Mouse (Mus musculus): ENCODE data around the gene Utp11. TPM values are rescaled to one million over a fixed set of nuclear protein-coding genes. Genes with fewer than 3 reads are reported as not detected.
A peak's percentile ranks its signal among the peaks of the same experiment; 100 is the strongest.

Utp11 gene
- polyA plus RNA-seq, 1 experiment from 2014 or later = 38.8 TPM

DNA sequence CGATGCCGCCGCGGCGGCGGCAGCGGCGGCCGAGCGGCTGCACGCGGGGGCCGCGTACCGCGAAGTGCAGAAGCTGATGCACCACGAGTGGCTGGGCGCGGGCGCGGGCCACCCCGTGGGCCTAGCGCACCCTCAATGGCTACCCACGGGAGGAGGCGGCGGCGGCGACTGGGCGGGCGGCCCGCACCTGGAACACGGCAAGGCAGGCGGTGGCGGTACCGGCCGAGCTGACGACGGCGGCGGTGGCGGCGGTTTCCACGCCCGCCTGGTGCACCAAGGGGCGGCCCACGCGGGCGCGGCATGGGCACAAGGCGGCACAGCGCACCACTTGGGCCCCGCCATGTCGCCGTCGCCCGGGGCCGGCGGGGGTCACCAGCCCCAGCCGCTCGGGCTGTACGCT is 35.6 kb downstream of the Utp11 start:
- Histone ChIP-seq H3K36me3 (ENCODE audit: control insufficient read depth, insufficient read depth, low read length) (no peaks in the 10 kb centered on the region), H3K9me3 (ENCODE audit: control insufficient read depth, low read length) (no peaks in the 10 kb centered on the region), H3K27ac (replicated peaks in 1 of 2; ENCODE audit: control insufficient read depth in 1 of 2, insufficient read depth in 1 of 2, low read depth in 2 of 2, low read length in 2 of 2) (no peak overlapping the region), H3K27me3 (ENCODE audit: control insufficient read depth, insufficient read depth, low read length) (peaks cover 88% of the 10 kb centered on the region), H3K4me2 (ENCODE audit: low read length) (peak overlapping the region; percentile 93), H3K9ac (ENCODE audit: low read length) (peak overlapping the region; percentile 2; the same call in 1 of the 2 replicates), H3K4me1 (ENCODE audit: control insufficient read depth in 2 of 2, insufficient read depth in 2 of 2, low read length in 2 of 2) (peaks cover 11 to 35% of the 10 kb centered on the region in 2 experiments), H3K4me3 (ENCODE audit: control insufficient read depth in 1 of 2, insufficient read depth in 1 of 2, low read depth in 1 of 2, low read length in 2 of 2) (peak overlapping the region; percentile 60 to 65)
- no peak for ATAC-seq (ENCODE audit: insufficient number of reproducible peaks, insufficient read depth, low FRiP score, low read depth)
- WGBS = under 1% methylated on average over 51 of the region's 61 CpGs

DNA sequence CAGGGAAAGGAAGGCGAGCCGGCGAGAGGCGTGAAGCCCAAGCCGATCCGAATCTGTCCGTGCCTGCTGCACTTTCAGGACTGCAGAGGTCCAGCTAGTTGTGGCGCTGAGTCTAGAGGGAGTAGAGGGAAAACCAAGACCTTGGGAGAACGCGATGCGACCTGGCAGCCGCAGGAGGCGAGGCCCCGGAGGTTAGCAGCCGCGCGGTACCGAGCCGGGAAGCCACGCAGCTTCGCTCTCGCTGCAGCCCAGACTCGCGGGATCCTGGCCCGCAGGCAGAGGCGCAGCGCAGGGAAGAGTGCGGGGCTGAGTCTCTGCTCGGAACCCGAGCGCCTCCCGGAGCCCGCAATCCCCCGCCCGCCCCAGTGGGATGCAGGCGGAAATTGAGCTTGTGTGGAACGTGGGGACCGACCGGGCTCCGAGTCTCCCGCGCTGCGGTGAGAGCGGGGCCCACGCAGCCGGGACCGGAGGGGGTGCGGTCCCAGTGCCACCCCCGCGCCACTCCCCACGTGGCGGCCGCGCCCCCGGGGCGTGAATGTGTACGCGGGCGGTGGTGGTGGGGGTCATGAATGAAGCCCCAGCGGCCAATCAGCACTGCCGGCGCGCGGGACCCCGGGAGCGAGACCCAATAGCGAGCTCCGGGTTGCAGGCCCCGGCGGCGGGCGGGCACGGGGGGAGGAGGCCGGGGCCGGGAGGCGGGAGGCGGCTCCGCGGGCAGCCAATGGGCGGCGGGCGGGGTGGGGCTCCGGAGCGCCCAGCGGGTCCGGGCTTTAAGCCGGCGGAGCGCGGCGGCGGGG is 36.3 kb downstream of the Utp11 start:
- H3K4me2 ChIP-seq (ENCODE audit: low read length) = peak overlapping the region; percentile 93
- H3K9ac ChIP-seq (ENCODE audit: low read length) = peak overlapping the region; percentile 63
- peaks cover 16 to 43% of the 10 kb centered on the region in 2 experiments for H3K4me1 ChIP-seq (ENCODE audit: control insufficient read depth in 2 of 2, insufficient read depth in 2 of 2, low read length in 2 of 2)
- no peaks in the 10 kb centered on the region for H3K9me3 ChIP-seq (ENCODE audit: control insufficient read depth, low read length)
- H3K36me3 ChIP-seq (ENCODE audit: control insufficient read depth, insufficient read depth, low read length) = no peaks in the 10 kb centered on the region
- peaks cover 80% of the 10 kb centered on the region for H3K27me3 ChIP-seq (ENCODE audit: control insufficient read depth, insufficient read depth, low read length)
- H3K4me3 ChIP-seq (ENCODE audit: control insufficient read depth in 1 of 2, insufficient read depth in 1 of 2, low read depth in 1 of 2, low read length in 2 of 2) = peak overlapping the region; percentile 60 to 65
- under 1% methylated on average over 73 of the region's 92 CpGs for WGBS
- no peak overlapping the region for H3K27ac ChIP-seq (replicated peaks in 1 of 2; ENCODE audit: control insufficient read depth in 1 of 2, insufficient read depth in 1 of 2, low read depth in 2 of 2, low read length in 2 of 2)
- ATAC-seq (ENCODE audit: insufficient number of reproducible peaks, insufficient read depth, low FRiP score, low read depth) = peak; percentile 81

DNA sequence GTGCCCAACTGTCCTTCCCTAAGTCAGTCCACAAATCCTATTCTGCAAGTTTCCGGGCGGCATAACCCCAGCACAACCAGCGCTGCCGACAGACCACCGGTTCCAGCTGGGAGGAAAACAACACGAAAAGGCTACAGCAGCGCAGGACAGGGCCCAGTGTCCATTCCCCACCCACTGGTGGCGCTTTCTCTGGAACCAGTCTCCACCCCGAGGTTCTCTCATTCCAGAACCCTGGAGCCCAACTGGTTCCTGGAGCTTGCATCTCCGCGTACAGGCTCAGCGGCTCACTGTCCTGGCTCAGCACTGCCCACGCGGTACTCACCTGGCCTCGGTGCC is 36.9 kb downstream of the Utp11 start, which contains the start of gene Pou3f1:
Pou3f1 (plus strand) TSS at position 290 of the 336 bp plus-strand sequence.
- peak within 1 kb of the TSS; percentile 63 for H3K9ac ChIP-seq (ENCODE audit: low read length)
- peak within 1 kb of the TSS; percentile 93 for H3K4me2 ChIP-seq (ENCODE audit: low read length)
- WGBS = 1% methylated on average over 15 of the region's 15 CpGs
- no peaks in the 10 kb centered on the region for H3K9me3 ChIP-seq (ENCODE audit: control insufficient read depth, low read length)
- H3K4me1 ChIP-seq (ENCODE audit: control insufficient read depth in 2 of 2, insufficient read depth in 2 of 2, low read length in 2 of 2) = peaks cover 17 to 43% of the 10 kb centered on the region in 2 experiments
- H3K27me3 ChIP-seq (ENCODE audit: control insufficient read depth, insufficient read depth, low read length) = peaks cover 75% of the 10 kb centered on the region
- H3K36me3 ChIP-seq (ENCODE audit: control insufficient read depth, insufficient read depth, low read length) = no peaks in the 10 kb centered on the region
- H3K4me3 ChIP-seq (ENCODE audit: control insufficient read depth in 1 of 2, insufficient read depth in 1 of 2, low read depth in 1 of 2, low read length in 2 of 2) = peak within 1 kb of the TSS; percentile 60 to 65
- no peak within 1 kb of the TSS for H3K27ac ChIP-seq (replicated peaks in 1 of 2; ENCODE audit: control insufficient read depth in 1 of 2, insufficient read depth in 1 of 2, low read depth in 2 of 2, low read length in 2 of 2)
- ATAC-seq (ENCODE audit: insufficient number of reproducible peaks, insufficient read depth, low FRiP score, low read depth) = no peak

DNA sequence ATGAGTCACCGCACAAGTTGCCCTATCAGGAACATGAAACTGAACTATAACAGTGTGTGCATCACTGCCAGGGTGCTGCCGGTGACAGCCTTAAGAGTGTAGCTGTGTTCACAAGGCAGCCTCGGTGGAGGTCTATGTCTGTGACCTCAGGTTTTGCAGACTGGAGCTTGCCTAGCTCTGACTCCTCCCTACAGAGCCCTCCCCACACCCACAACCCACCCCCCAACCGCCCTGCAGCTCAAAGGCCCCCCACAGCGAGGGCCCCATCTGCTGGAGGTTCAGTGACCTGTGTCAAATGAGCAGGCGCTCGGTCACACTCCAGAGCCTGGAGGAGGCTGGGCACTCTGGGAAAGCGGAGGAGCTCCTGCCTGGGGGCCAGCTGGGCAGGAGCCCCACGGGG is 40.5 kb downstream of the Utp11 start:
- Histone ChIP-seq H3K4me2 (ENCODE audit: low read length) (peak overlapping the region; percentile 40), H3K36me3 (ENCODE audit: control insufficient read depth, insufficient read depth, low read length) (no peaks in the 10 kb centered on the region), H3K9me3 (ENCODE audit: control insufficient read depth, low read length) (no peaks in the 10 kb centered on the region), H3K4me1 (ENCODE audit: control insufficient read depth in 2 of 2, insufficient read depth in 2 of 2, low read length in 2 of 2) (peaks cover 17 to 25% of the 10 kb centered on the region in 2 experiments), H3K27ac (replicated peaks in 1 of 2; ENCODE audit: control insufficient read depth in 1 of 2, insufficient read depth in 1 of 2, low read depth in 2 of 2, low read length in 2 of 2) (peak overlapping the region; percentile 55 to 73; a peak in 3 of 4 replicates), H3K9ac (ENCODE audit: low read length) (no peak overlapping the region), H3K27me3 (ENCODE audit: control insufficient read depth, insufficient read depth, low read length) (peaks cover 41% of the 10 kb centered on the region), H3K4me3 (ENCODE audit: control insufficient read depth in 1 of 2, insufficient read depth in 1 of 2, low read depth in 1 of 2, low read length in 2 of 2) (no peak overlapping the region)
- 7% methylated on average over 9 of the region's 9 CpGs for WGBS
- ATAC-seq (ENCODE audit: insufficient number of reproducible peaks, insufficient read depth, low FRiP score, low read depth) = peak; percentile 82

DNA sequence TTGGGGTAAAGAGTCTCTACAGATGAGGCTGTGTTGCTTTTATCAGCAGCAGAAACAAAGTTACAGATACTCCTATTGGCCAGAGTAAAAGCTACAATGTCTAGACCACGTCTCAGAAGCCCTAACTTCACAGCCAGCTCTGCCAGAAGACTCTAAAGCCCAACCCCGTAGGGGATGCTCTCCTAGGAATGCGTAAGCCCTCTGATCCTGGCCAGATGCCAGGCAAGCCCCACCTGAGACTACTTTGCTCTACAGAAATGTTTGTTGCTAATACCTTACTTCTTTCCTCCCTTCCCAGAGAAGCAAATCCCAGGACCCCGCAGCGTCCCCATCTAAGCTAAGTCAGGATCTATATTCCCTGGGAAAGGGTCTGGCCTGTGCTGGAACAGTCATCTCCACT is 45.5 kb downstream of the Utp11 start:
- Histone ChIP-seq H3K27ac (replicated peaks in 1 of 2; ENCODE audit: control insufficient read depth in 1 of 2, insufficient read depth in 1 of 2, low read depth in 2 of 2, low read length in 2 of 2) (no peak overlapping the region), H3K27me3 (ENCODE audit: control insufficient read depth, insufficient read depth, low read length) (no peaks in the 10 kb centered on the region), H3K9ac (ENCODE audit: low read length) (no peak overlapping the region), H3K4me3 (ENCODE audit: control insufficient read depth in 1 of 2, insufficient read depth in 1 of 2, low read depth in 1 of 2, low read length in 2 of 2) (no peak overlapping the region), H3K36me3 (ENCODE audit: control insufficient read depth, insufficient read depth, low read length) (no peaks in the 10 kb centered on the region), H3K4me2 (ENCODE audit: low read length) (no peak overlapping the region), H3K9me3 (ENCODE audit: control insufficient read depth, low read length) (no peaks in the 10 kb centered on the region), H3K4me1 (ENCODE audit: control insufficient read depth in 2 of 2, insufficient read depth in 2 of 2, low read length in 2 of 2) (peaks cover 29 to 34% of the 10 kb centered on the region in 2 experiments)
- 42% methylated on average over 5 of the region's 5 CpGs for WGBS
- no peak for ATAC-seq (ENCODE audit: insufficient number of reproducible peaks, insufficient read depth, low FRiP score, low read depth)

DNA sequence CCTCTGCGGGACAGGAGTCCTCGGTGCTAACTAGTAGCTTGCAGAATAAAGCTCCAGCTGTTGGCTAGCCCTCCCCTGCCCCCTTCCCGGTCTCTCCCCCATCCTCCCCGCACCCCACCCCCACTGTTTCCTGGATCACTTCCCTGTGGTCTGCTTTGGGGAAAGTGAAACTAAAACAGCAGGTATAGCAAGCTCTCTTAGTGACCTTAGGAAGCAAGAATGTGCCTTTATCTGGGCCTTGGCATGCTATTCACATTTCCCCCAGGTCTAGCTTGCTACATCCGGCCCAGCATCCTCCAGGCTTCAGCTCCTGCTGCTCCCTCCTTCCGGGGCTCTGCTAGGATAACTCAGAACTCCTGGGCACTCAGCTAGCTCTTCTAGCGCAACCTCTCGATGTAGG is 46.8 kb downstream of the Utp11 start:
- Histone ChIP-seq H3K4me1 (ENCODE audit: control insufficient read depth in 2 of 2, insufficient read depth in 2 of 2, low read length in 2 of 2) (peaks cover 23 to 25% of the 10 kb centered on the region in 2 experiments), H3K27me3 (ENCODE audit: control insufficient read depth, insufficient read depth, low read length) (no peaks in the 10 kb centered on the region), H3K4me2 (ENCODE audit: low read length) (peak overlapping the region; percentile 54), H3K4me3 (ENCODE audit: control insufficient read depth in 1 of 2, insufficient read depth in 1 of 2, low read depth in 1 of 2, low read length in 2 of 2) (peak overlapping the region in 1 of 2 experiments; percentile 16; a peak in 2 of 4 replicates), H3K36me3 (ENCODE audit: control insufficient read depth, insufficient read depth, low read length) (no peaks in the 10 kb centered on the region), H3K27ac (replicated peaks in 1 of 2; ENCODE audit: control insufficient read depth in 1 of 2, insufficient read depth in 1 of 2, low read depth in 2 of 2, low read length in 2 of 2) (peak overlapping the region in 1 of 2 experiments; percentile 51; a peak in 1 of 4 replicates), H3K9me3 (ENCODE audit: control insufficient read depth, low read length) (no peaks in the 10 kb centered on the region), H3K9ac (ENCODE audit: low read length) (peak overlapping the region; percentile 44; the same call in 1 of the 2 replicates)
- WGBS = 11% methylated on average over 8 of the region's 8 CpGs
- ATAC-seq (ENCODE audit: insufficient number of reproducible peaks, insufficient read depth, low FRiP score, low read depth) = no peak

DNA sequence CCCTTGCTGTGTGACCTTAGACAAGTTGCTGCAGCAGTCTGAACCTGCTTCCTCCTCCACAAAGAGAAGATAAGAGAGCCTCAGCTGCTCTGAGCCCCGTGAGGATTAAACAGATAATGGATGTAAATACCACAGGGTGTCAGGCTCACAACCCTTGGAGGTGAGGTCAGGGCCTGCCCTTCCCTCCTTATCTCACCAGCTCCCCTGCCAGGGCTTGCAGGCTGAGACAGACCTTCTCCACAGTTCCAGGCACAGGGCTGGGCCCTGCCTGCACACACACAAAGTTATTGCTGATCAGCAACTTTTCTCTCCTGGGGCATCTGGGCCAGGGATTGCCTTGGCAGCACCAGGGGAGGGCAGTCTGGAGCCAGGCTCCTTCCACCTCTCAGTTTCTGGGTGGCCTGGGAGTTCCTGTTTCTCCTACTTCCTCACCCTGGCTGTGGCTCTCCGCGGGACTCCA is 48.4 kb downstream of the Utp11 start:
- Histone ChIP-seq H3K4me2 (ENCODE audit: low read length) (no peak overlapping the region), H3K27me3 (ENCODE audit: control insufficient read depth, insufficient read depth, low read length) (peaks cover 8% of the 10 kb centered on the region; the same call in 1 of the 2 replicates), H3K9me3 (ENCODE audit: control insufficient read depth, low read length) (no peaks in the 10 kb centered on the region), H3K9ac (ENCODE audit: low read length) (no peak overlapping the region), H3K27ac (replicated peaks in 1 of 2; ENCODE audit: control insufficient read depth in 1 of 2, insufficient read depth in 1 of 2, low read depth in 2 of 2, low read length in 2 of 2) (no peak overlapping the region), H3K4me1 (ENCODE audit: control insufficient read depth in 2 of 2, insufficient read depth in 2 of 2, low read length in 2 of 2) (peaks cover 26% of the 10 kb centered on the region in 2 experiments), H3K4me3 (ENCODE audit: control insufficient read depth in 1 of 2, insufficient read depth in 1 of 2, low read depth in 1 of 2, low read length in 2 of 2) (no peak overlapping the region), H3K36me3 (ENCODE audit: control insufficient read depth, insufficient read depth, low read length) (no peaks in the 10 kb centered on the region)
- ATAC-seq (ENCODE audit: insufficient number of reproducible peaks, insufficient read depth, low FRiP score, low read depth) = no peak
- WGBS = 8% methylated on average over 3 of the region's 3 CpGs

All from heart, embryonic 14.5 days (tissue).